15 mouse cellular contexts compared by ENCODE assay signal in genomic region chr9:33065331-33065730, GRCm38 (mm10).
"Had no signal": no experiment of that assay in that cellular context is flagged by ENCODE, and none has a peak within 500 bp of the region (broad histone marks: within the 10 kb centered on the region; RNA-seq: fewer than 3 reads in every experiment).

No protein-coding gene starts in this region.

- H3K27ac ChIP-seq: neural tube, embryonic 13.5 days; neural tube, embryonic 15.5 days; stomach, embryonic 15.5 days; stomach, postnatal 0 days had no signal

- H3K27me3 ChIP-seq: stomach, embryonic 15.5 days had no signal

- H3K9me3 ChIP-seq: neural tube, embryonic 13.5 days; neural tube, embryonic 15.5 days; stomach, embryonic 15.5 days had no signal

- H3K4me2 ChIP-seq: neural tube, embryonic 13.5 days; neural tube, embryonic 15.5 days; stomach, embryonic 15.5 days had no signal

- H3K36me3 ChIP-seq: neural tube, embryonic 13.5 days; neural tube, embryonic 15.5 days; stomach, embryonic 15.5 days had no signal

- DNase-seq: retina, postnatal 1 day; right cerebral cortex, adult 18-20 months; right cerebral cortex, postnatal 14 days; right cerebral cortex, postnatal 25 days; spleen, adult 18-20 months; thymus, adult 18-20 months; thymus, adult 2 months; thymus, postnatal 14 days; thymus, postnatal 25 days; thymus, postnatal 36 days; thymus, postnatal 4 days had no signal

- H3K4me3 ChIP-seq: neural tube, embryonic 13.5 days; neural tube, embryonic 15.5 days; stomach, embryonic 15.5 days had no signal

- H3K9ac ChIP-seq: neural tube, embryonic 13.5 days; neural tube, embryonic 15.5 days; stomach, embryonic 15.5 days had no signal
